Mouse (Mus musculus) layer of hippocampus, adult 18-20 months (tissue): ENCODE results near the gene Ms4a6b. TPM values are rescaled to one million over a fixed set of nuclear protein-coding genes. Genes with fewer than 3 reads are reported as not detected.
"Not testable (repeated sequence)": the region's sequence is repeated elsewhere in the genome, so short reads cannot be mapped to it uniquely, and the experiment has no call there.

Experiments
- DNase-seq, 2 experiments: peaks; one replicate each; pipeline ENCODE4 v3.0.0; 2022; ENCODE audit warnings: low spot score in 2 of 2
- total RNA-seq, 2 experiments: library from RNA; stranded (reverse); gene quantifications; 2 replicates each; pipeline ENCODE4 v1.2.3; 2021

The Ms4a6b gene
- total RNA-seq, 2 experiments from 2014 or later: 1.2 to 2.1 TPM

- DNase-seq: no peak
These were observed 17.1 kb downstream of the Ms4a6b start for GRCm38 (mm10) chr19:11533421-11533820.

- peak; percentile 7 to 23 for DNase-seq
These were observed 17.7 kb downstream of the Ms4a6b start for GRCm38 (mm10) chr19:11533888-11534445.

GRCm38 (mm10) chr19:11536593-11536992 is 20.3 kb downstream of the Ms4a6b start, which contains the start of gene Ms4a4d:
Gene Ms4a4d, plus strand, starts transcription at chr19:11536801.
- no peak for DNase-seq

GRCm38 (mm10) chr19:11537336-11537735 is 21.0 kb downstream of the Ms4a6b start:
- no peak for DNase-seq

GRCm38 (mm10) chr19:11540166-11540821 is 24.0 kb downstream of the Ms4a6b start:
- DNase-seq: not testable (repeated sequence)

GRCm38 (mm10) chr19:11544383-11544782 is 28.1 kb downstream of the Ms4a6b start:
- not testable (repeated sequence) for DNase-seq

- DNase-seq: no peak
These were observed 31.6 kb downstream of the Ms4a6b start for GRCm38 (mm10) chr19:11547911-11548310.

GRCm38 (mm10) chr19:11554726-11555125 is 38.4 kb downstream of the Ms4a6b start:
- no peak for DNase-seq

GRCm38 (mm10) chr19:11559560-11559959 is 43.2 kb downstream of the Ms4a6b start:
- DNase-seq: not testable (repeated sequence)

- DNase-seq: no peak
These were observed 58.7 kb downstream of the Ms4a6b start for GRCm38 (mm10) chr19:11574965-11575364.

Other genes starting within 250 kb of the Ms4a6b start
- gene Ms4a5, start 232.6 kb upstream of the Ms4a6b start, total RNA-seq: not detected
- gene Ms4a14, start 202.1 kb upstream of the Ms4a6b start, total RNA-seq: not detected
- gene Ms4a7, start 180.4 kb upstream of the Ms4a6b start, total RNA-seq: under 1 TPM; 0.37 to 0.41 TPM
- gene Ms4a4a, start 141.0 kb upstream of the Ms4a6b start, total RNA-seq: 1 to 10 TPM in 1 of 2 experiments, under 1 TPM in 1; 0.52 to 1.1 TPM
- gene Ms4a4c, start 111.7 kb upstream of the Ms4a6b start, total RNA-seq: not detected
- gene Ms4a4b, start 73.0 kb upstream of the Ms4a6b start, total RNA-seq: not detected
- gene Ms4a6c, start 47.1 kb upstream of the Ms4a6b start, total RNA-seq: 1 to 10 TPM; 1.3 to 1.8 TPM
- gene Gm8369, start 30.6 kb upstream of the Ms4a6b start, total RNA-seq: under 1 TPM in 1 of 2 experiments, not detected in 1; 0.20 TPM
- not detected for gene Ms4a4d, start 20.3 kb downstream of the Ms4a6b start, total RNA-seq
- gene Ms4a6d, start 88.3 kb downstream of the Ms4a6b start, total RNA-seq: 1 to 10 TPM; 1.4 TPM
- not detected for gene Ms4a2, start 107.2 kb downstream of the Ms4a6b start, total RNA-seq
- gene Ms4a3, start 124.3 kb downstream of the Ms4a6b start, total RNA-seq: not detected
- not detected for gene Oosp2, start 144.0 kb downstream of the Ms4a6b start, total RNA-seq
- gene Oosp1, start 174.6 kb downstream of the Ms4a6b start, total RNA-seq: not detected
- gene Oosp3, start 180.5 kb downstream of the Ms4a6b start, total RNA-seq: not detected
- gene Gif, start 231.0 kb downstream of the Ms4a6b start, total RNA-seq: not detected